Mouse (Mus musculus): ENCODE data around the gene 1810055G02Rik.
A peak's percentile ranks its signal among the peaks of the same experiment; 100 is the strongest.

The 1810055G02Rik gene

GRCm38 (mm10) chr19:3743851-3744512, 35.9 kb downstream of the 1810055G02Rik start:
- DNase-seq: peak; percentile 71

- DNase-seq: no peak
Observed at GRCm38 (mm10) chr19:3752621-3753239, 44.6 kb downstream of the 1810055G02Rik start.

- no peak for DNase-seq
Observed at GRCm38 (mm10) chr19:3753240-3753633, 45.1 kb downstream of the 1810055G02Rik start.

- no peak for DNase-seq
Observed at GRCm38 (mm10) chr19:3753738-3754137, 45.6 kb downstream of the 1810055G02Rik start.

GRCm38 (mm10) chr19:3757861-3758260, 49.8 kb downstream of the 1810055G02Rik start:
- no peak for DNase-seq

GRCm38 (mm10) chr19:3765221-3765820, 57.2 kb downstream of the 1810055G02Rik start:
- DNase-seq: no peak

GRCm38 (mm10) chr19:3766378-3766777, 58.3 kb downstream of the 1810055G02Rik start:
- no peak for DNase-seq

- DNase-seq: no peak
Observed at GRCm38 (mm10) chr19:3767276-3767780, 59.2 kb downstream of the 1810055G02Rik start, which contains the start of gene Kmt5b. Gene Kmt5b (plus strand): TSS chr19:3767421.
